Mouse (Mus musculus): Measurements from ENCODE around the gene Plekha5.

GRCm38 (mm10) chr6:140567199-140567598, 143.3 kb downstream of the Plekha5 start:
- TF ChIP-seq CTCF (IDR thresholded peaks at IDR 0.05; ENCODE audit: low read depth, low read length), result no peak
- no peak for TF ChIP-seq POLR2A (IDR thresholded peaks at IDR 0.05; ENCODE audit: borderline replicate concordance, low read depth, low read length)

Data from bone marrow macrophage, adult 2 months (primary cell).